Mouse (Mus musculus) heart, embryonic 11.5 days (tissue): ENCODE measurements around the gene Ufd1. TPM values are rescaled to one million over a fixed set of nuclear protein-coding genes. Genes with fewer than 3 reads are reported as not detected.
"Not testable (repeated sequence)": the region's sequence is repeated elsewhere in the genome, so short reads cannot be mapped to it uniquely, and the experiment has no call there.

Source experiments
- ATAC-seq: fragments of 200-750 bp; cut with Nextera tagmentation; replicated peaks from 2 replicates; pipeline ENCODE4 v1.8.0; 2017; ENCODE audit warnings: moderate library complexity; ENCODE audit not compliant: insufficient number of reproducible peaks, low FRiP score, low TSS enrichment
- H3K27ac ChIP-seq: fragments of 300-500 bp; sonication (generic); 2 replicates; pipeline ENCODE4 v1.5.1; 2014; ENCODE audit warnings: mild to moderate bottlenecking, low read depth, low read length
- H3K27me3 ChIP-seq: fragments of 300-500 bp; sonication (generic); 2 replicates; pipeline ENCODE4 v1.6.1; 2014; ENCODE audit warnings: mild to moderate bottlenecking, low read length, mixed read lengths; ENCODE audit not compliant: control insufficient read depth, insufficient read depth
- H3K36me3 ChIP-seq: fragments of 300-500 bp; sonication (generic); 2 replicates; pipeline ENCODE4 v1.6.1; 2014; ENCODE audit warnings: mild to moderate bottlenecking, low read length, moderate library complexity, mixed read lengths; ENCODE audit not compliant: control insufficient read depth, insufficient read depth
- H3K4me1 ChIP-seq: fragments of 300-500 bp; sonication (generic); 2 replicates; pipeline ENCODE4 v1.6.1; 2014; ENCODE audit warnings: low read length; ENCODE audit not compliant: control insufficient read depth, insufficient read depth
- H3K4me2 ChIP-seq: fragments of 300-500 bp; sonication (generic); 2 replicates; pipeline ENCODE4 v1.6.1; 2014; ENCODE audit warnings: mild to moderate bottlenecking, moderate library complexity
- H3K4me3 ChIP-seq: fragments of 300-500 bp; sonication (generic); 2 replicates; pipeline ENCODE4 v1.5.1; 2014; ENCODE audit warnings: low read depth, low read length
- H3K9ac ChIP-seq: fragments of 300-500 bp; sonication (generic); 2 replicates; pipeline ENCODE4 v1.6.1; 2014; ENCODE audit warnings: mild to moderate bottlenecking, low read depth, low read length, moderate library complexity
- H3K9me3 ChIP-seq: fragments of 300-500 bp; sonication (generic); replicated peaks from 2 replicates; pipeline ENCODE4 v1.6.1; 2016; ENCODE audit warnings: low read length; ENCODE audit not compliant: control insufficient read depth
- WGBS: fragments of 180-500 bp; shearing (Covaris S2); extraction: QIAGEN DNeasy Blood & Tissue Kit; methylation state at CpG from one replicate; pipeline ENCODE4 v1.1.7; 2014; ENCODE audit not compliant: insufficient replicate concordance; 5-methylcytosine and 5-hydroxymethylcytosine counted together
- polyA plus RNA-seq: library from polyadenylated mRNA; unstranded; fragments of >200 nt; fragmentation: Nextera tagmentation; extraction: Ambion mirVana; gene quantifications from 2 replicates; pipeline ENCODE4 v1.2.1, GENCODE M21; 2014

Gene Ufd1
- polyA plus RNA-seq, 1 experiment from 2014 or later, result 63.6 TPM

- 87% methylated on average over 3 of the region's 3 CpGs for WGBS
- H3K9ac ChIP-seq, result no peak overlapping the region
- peaks cover 34% of the 10 kb centered on the region for H3K36me3 ChIP-seq
- no peaks in the 10 kb centered on the region for H3K4me1 ChIP-seq
- H3K9me3 ChIP-seq, result no peaks in the 10 kb centered on the region
- no peak for ATAC-seq
- no peak overlapping the region for H3K4me2 ChIP-seq
- H3K27ac ChIP-seq, result no peak overlapping the region
- H3K4me3 ChIP-seq, result no peak overlapping the region
- H3K27me3 ChIP-seq, result no peaks in the 10 kb centered on the region
Measured at GRCm38 (mm10) chr16:18828630-18829029, 17.1 kb downstream of the Ufd1 start.

- WGBS, result 85% methylated on average over 6 of the region's 6 CpGs
- ATAC-seq, result no peak
- Histone ChIP-seq H3K4me3 (no peak overlapping the region), H3K36me3 (peaks cover 31% of the 10 kb centered on the region), H3K9me3 (no peaks in the 10 kb centered on the region), H3K4me1 (no peaks in the 10 kb centered on the region), H3K4me2 (no peak overlapping the region), H3K9ac (no peak overlapping the region), H3K27me3 (no peaks in the 10 kb centered on the region), H3K27ac (no peak overlapping the region)
Measured at GRCm38 (mm10) chr16:18829102-18829501, 17.5 kb downstream of the Ufd1 start.

- H3K4me1 ChIP-seq, result no peaks in the 10 kb centered on the region
- H3K27me3 ChIP-seq, result no peaks in the 10 kb centered on the region
- H3K9ac ChIP-seq, result no peak overlapping the region
- H3K4me3 ChIP-seq, result no peak overlapping the region
- no peak overlapping the region for H3K4me2 ChIP-seq
- no peak for ATAC-seq
- peaks cover 12% of the 10 kb centered on the region for H3K36me3 ChIP-seq
- H3K27ac ChIP-seq, result no peak overlapping the region
- 67% methylated on average over 2 of the region's 2 CpGs for WGBS
- H3K9me3 ChIP-seq, result no peaks in the 10 kb centered on the region
Measured at GRCm38 (mm10) chr16:18833486-18833885, 21.9 kb downstream of the Ufd1 start.

GRCm38 (mm10) chr16:18836073-18836467, 24.5 kb downstream of the Ufd1 start:
- no peaks in the 10 kb centered on the region for H3K9me3 ChIP-seq
- peak overlapping the region; percentile 93; the same call in 1 of the 2 replicates for H3K9ac ChIP-seq
- ATAC-seq, result no peak
- no peak overlapping the region for H3K27ac ChIP-seq
- 24% methylated on average over 3 of the region's 3 CpGs for WGBS
- peaks cover 5% of the 10 kb centered on the region; the same call in 1 of the 2 replicates for H3K36me3 ChIP-seq
- H3K4me3 ChIP-seq, result peak overlapping the region; percentile 97
- H3K4me1 ChIP-seq, result no peaks in the 10 kb centered on the region
- H3K27me3 ChIP-seq, result no peaks in the 10 kb centered on the region
- H3K4me2 ChIP-seq, result peak overlapping the region; percentile 70

DNA sequence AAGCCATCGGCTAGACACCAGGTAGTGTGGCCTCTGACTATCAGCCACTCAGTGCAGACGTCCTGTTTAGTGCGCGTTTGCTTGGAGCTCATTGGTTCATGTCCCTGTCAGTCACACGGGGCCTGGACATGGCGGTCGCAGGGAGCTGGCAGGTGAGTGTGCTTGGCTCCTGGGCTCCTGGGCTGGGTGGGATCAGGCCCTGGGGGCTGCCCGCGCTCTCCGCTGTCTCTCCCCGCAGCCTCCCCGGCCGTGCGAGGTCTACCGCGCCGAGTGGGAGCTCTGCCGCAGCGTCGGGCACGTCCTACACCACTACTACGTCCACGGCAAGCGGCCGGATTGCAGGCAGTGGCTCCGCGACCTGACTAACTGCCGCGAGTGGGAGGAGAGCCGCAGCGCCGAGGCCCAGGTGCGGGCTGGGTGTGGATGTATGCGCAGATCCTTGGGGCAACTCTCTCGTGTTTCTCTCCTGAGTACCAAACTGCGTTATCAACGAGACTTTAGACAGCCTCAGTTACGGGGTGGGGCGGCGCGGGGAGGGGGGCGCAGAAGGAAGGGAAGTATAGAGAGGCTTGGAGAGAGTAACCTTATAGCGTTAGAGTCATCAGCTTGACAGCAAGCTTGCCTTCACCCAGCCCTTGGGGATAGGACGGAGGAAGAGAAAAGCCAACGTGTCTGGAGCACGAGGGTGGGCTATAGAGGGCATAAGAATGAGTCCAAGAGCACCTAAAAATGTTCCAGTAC, 25.1 kb downstream of the Ufd1 start, which contains the start of the genes 2510002D24Rik and Gm28539:
TSS of gene 2510002D24Rik (plus strand) at position 111 of the 741 bp plus-strand sequence.
TSS of gene Gm28539 (plus strand) at position 117 of the 741 bp plus-strand sequence.
- Histone ChIP-seq H3K4me1 (no peaks in the 10 kb centered on the region), H3K4me3 (peak within 1 kb of the TSS; percentile 97), H3K27ac (peak within 1 kb of the TSS; percentile 46; the same call in 1 of the 2 replicates), H3K9ac (peak within 1 kb of the TSS; percentile 93), H3K4me2 (peak within 1 kb of the TSS; percentile 70), H3K36me3 (0 out of 2 replicates have a peak, but pooled peaks cover 3% of the 10 kb centered on the region), H3K9me3 (no peaks in the 10 kb centered on the region), H3K27me3 (no peaks in the 10 kb centered on the region)
- ATAC-seq, result peak; percentile 96
- WGBS, result under 1% methylated on average over 46 of the region's 46 CpGs

GRCm38 (mm10) chr16:18838346-18838745, 26.8 kb downstream of the Ufd1 start:
- no peak overlapping the region for H3K9ac ChIP-seq
- H3K27ac ChIP-seq, result no peak overlapping the region
- WGBS, result 96% methylated on average over 4 of the region's 4 CpGs
- no peaks in the 10 kb centered on the region for H3K4me1 ChIP-seq
- ATAC-seq, result no peak
- no peaks in the 10 kb centered on the region for H3K9me3 ChIP-seq
- no peak overlapping the region for H3K4me2 ChIP-seq
- H3K27me3 ChIP-seq, result no peaks in the 10 kb centered on the region
- H3K36me3 ChIP-seq, result no peaks in the 10 kb centered on the region
- no peak overlapping the region for H3K4me3 ChIP-seq

- Histone ChIP-seq H3K4me2 (no peak overlapping the region), H3K9ac (no peak overlapping the region), H3K27me3 (no peaks in the 10 kb centered on the region), H3K4me3 (no peak overlapping the region), H3K9me3 (no peaks in the 10 kb centered on the region), H3K4me1 (no peaks in the 10 kb centered on the region), H3K36me3 (no peaks in the 10 kb centered on the region), H3K27ac (no peak overlapping the region)
- no peak for ATAC-seq
- WGBS, result 87% methylated on average over 15 of the region's 15 CpGs
Measured at GRCm38 (mm10) chr16:18846301-18846820, 34.8 kb downstream of the Ufd1 start.

DNA sequence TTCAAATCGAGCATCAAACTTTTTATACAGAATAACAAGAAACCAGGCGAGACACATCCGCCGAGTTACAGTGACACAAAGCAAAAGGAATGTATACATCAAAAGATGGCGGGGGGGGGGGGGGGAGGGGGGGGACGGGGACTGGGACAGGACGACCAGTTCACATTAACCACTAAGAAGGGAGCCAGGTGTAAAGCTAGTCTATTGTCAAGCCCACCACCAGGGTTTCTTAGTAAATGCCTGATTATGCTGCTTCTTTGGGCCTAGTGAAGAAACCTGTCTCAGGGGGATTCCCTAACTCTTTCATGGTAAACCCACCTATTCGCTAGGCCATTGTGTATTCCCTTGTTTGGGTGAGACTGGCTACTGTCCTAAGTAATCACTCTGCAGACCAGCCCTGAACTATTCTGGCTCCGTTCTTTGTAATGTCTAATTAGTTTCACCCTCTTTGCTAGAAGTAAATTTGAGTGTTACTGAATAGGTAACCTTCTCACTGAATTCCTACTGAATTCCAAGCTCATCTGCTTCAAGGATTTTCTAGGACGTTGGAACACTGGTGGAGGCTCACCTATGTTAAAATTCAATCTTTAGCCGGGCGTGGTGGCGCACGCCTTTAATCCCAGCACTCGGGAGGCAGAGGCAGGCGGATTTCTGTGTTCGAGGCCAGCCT, 38.1 kb downstream of the Ufd1 start:
- H3K36me3 ChIP-seq, H3K27me3 ChIP-seq, H3K9me3 ChIP-seq, H3K4me2 ChIP-seq, H3K4me1 ChIP-seq, H3K4me3 ChIP-seq, H3K27ac ChIP-seq, ATAC-seq, H3K9ac ChIP-seq: not testable (repeated sequence)
- 87% methylated on average over 15 of the region's 17 CpGs for WGBS
